Mouse (Mus musculus) kidney, postnatal 25 days (tissue): ENCODE results near the gene Tmem108.
A peak's percentile ranks its signal among the peaks of the same experiment; 100 is the strongest.
"Not testable (repeated sequence)": the region's sequence is repeated elsewhere in the genome, so short reads cannot be mapped to it uniquely, and the experiment has no call there.

ENCODE experiments used
- DNase-seq, 2 experiments: peaks; one replicate each; pipeline ENCODE4 v3.0.0; 2021; ENCODE audit warnings: mixed read lengths in 2 of 2

The Tmem108 gene

GRCm38 (mm10) chr9:103678531-103679060 is 83.0 kb downstream of the Tmem108 start:
- no peak for DNase-seq

DNA sequence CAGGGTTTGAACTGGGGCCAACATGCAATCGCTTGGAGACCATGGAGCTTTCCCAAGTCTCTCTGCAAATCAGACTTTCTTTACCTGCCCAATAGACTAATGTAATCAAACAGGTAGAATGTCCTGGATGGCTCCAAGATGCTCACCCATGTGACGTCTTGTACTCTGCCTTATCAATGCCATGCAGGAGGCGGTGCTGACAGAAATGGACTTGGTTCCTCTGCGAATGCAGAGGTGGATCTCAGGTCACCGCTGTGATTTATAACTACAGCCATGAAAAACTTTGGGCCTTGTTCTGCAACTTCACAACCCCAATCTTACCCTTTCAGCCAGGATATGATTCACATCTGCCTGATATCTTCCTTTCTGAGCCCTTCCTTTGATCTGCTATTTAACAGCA is 83.8 kb downstream of the Tmem108 start:
- no peak for DNase-seq

GRCm38 (mm10) chr9:103675721-103676480 is 85.7 kb downstream of the Tmem108 start:
- DNase-seq: no peak

DNA sequence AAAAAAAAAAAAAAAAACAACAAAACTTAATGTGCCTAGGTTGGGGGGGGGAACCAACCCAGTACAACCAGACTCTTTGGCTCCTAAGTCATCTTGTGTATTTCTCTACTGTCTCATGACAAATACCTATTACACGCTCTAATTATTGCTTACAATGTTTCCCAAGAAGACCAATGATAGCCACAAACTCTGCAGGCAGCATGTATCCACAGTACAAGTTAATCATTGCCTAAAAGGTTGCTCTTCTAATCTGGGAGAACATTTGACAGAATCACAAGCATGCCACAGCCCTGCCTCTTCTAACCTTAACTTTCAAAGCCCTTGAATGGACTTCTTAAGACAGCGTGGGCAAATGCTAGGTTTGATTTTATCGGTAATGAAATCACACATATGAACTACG is 88.8 kb downstream of the Tmem108 start:
- peak in 1 of 2 experiments; percentile 23 for DNase-seq

- not testable (repeated sequence) for DNase-seq
Observed at GRCm38 (mm10) chr9:103670592-103671113, 91.0 kb downstream of the Tmem108 start.

DNA sequence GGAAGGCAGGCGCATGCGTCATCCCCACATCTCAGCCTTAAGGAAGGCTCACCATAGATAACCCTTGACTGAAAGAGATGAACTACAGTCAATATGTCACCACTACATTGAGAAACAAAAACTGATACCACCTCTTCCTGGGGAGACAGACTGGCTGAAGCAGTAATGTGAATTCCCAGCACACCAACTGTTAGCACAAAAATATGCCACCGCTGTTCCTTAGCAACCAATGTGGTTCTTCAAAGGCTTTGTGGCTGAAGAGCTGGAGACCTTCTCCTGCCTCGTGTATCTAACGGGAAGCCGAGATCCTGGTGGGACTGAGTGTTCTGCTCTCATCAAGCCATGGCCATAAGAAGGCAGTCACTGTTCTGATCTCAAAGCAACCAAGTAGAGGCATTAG is 92.8 kb downstream of the Tmem108 start:
- no peak for DNase-seq

- no peak for DNase-seq
Observed at GRCm38 (mm10) chr9:103665817-103666216, 95.8 kb downstream of the Tmem108 start.

- DNase-seq: no peak
Observed at GRCm38 (mm10) chr9:103664151-103664550, 97.5 kb downstream of the Tmem108 start.

- no peak for DNase-seq
Observed at GRCm38 (mm10) chr9:103661873-103662272, 99.8 kb downstream of the Tmem108 start.

- DNase-seq: no peak
Observed at GRCm38 (mm10) chr9:103657981-103658380, 103.7 kb downstream of the Tmem108 start.

GRCm38 (mm10) chr9:103657183-103657975 is 104.3 kb downstream of the Tmem108 start:
- DNase-seq: peak; percentile 45 to 54

DNA sequence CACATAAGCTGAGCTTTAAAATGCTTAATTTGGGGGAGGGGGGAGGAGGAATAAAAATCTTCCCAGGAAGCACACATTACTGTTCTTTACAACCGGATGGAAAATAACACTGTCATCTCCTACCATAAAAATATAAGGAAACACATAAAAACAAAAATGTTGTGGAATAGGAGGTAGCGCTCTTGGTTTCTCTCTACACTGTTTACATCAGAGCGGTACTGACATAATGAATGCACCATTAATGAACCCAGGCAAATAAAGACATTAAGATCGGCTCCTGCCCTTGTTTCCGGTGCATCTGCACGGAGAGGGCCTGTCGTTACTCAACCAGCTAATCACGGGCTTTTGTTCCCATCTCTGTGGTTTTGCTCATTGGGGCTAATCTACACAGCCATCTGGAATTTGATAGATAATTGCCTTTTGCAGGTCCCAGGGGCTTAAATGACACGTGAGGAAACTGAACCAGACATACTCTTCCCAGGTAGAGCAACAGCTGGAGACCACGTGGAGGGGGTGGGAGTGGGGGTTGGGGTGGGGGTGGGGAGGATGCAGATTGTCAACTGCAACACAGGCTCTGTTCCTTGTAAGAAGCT is 107.5 kb downstream of the Tmem108 start:
- no peak for DNase-seq

DNA sequence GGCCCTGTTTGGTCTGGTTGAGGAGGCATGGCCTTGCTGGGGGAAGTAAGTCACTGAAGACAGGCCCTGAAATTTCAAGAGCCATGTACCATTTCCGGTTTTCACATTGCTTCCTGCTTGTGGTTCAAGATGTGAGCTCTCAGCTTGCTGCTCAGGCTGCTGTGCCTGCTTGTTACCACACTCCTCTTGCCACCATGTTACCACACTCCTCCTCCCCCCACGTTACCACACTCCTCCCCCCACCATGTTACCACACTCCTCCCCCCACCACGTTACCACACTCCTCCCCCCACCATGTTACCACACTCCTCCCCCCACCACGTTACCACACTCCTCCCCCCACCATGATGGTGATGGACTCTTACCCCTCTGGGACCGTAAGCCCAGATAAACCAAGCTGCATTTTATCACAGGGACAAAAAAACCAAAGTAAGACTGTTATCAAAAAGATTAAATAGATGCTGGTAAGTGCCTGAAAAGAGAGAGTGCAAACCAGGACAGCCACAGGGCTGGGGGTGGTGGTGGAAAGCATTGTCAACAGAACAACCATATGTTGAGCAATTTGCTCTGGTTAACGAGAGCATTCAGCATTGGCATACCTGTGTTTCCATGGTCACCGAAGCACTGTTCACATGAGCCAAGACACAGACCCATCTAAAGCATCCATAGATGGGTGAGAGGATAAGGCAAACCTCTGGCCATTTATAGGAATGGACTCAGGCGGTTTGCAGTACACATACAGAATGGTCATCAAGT is 109.3 kb downstream of the Tmem108 start:
- no peak for DNase-seq

- no peak for DNase-seq
Observed at GRCm38 (mm10) chr9:103646605-103647004, 115.0 kb downstream of the Tmem108 start.

DNA sequence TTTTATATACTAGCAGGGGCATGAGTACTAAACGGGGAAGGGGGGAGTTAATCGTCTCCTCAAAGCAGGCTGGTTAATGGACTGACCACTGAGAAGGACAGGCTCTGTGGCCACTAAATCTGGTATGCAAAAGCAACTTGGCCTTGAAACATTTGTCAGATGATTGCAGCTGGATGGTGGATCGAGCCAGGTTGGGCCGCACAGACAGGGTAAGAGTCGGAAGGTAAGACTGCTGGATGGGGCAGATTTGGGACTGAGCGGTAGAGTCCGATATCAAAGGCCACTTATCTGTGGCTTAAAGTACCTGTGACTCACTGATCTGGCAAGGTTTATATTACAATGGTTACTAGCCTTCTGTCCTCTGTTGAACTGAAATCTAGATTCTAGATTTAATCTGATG is 115.9 kb downstream of the Tmem108 start:
- DNase-seq: no peak

DNA sequence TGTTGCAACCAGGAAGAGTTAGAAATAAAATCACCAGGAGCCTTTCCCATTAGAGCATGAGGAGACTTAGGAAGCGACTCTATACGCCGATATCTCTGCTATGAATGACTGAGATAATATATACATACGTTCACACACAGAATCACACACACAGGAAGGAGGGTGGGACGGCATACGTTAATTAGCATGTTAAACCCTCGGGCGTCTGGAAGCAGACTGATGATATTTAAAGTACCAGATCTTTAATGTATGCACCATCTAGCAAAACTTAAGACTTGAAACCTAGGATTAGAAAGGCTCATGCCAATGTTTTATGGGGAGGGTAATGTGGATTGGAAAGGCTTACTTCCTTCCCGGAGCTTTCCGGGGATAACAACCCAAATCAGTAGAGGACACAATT is 119.3 kb downstream of the Tmem108 start:
- DNase-seq: no peak

DNA sequence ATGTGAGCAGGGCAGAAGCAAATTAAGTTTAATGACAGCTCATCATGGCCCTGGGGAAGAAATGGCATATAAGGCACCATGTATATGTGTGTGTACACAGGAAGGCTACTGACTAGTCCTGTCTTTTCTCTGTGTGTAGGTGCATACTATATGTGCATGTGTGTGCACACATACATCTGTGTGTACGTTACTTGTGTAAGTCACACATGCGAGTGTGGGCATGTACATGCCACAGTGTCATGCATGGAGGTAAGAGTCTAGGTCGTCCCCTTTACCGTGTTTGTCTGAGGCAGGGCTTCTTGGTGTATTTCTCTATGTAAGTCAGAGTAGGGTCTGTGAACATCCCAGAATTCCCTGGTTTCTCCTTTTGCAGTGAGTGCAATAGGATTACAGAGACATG is 120.3 kb downstream of the Tmem108 start:
- no peak for DNase-seq

DNA sequence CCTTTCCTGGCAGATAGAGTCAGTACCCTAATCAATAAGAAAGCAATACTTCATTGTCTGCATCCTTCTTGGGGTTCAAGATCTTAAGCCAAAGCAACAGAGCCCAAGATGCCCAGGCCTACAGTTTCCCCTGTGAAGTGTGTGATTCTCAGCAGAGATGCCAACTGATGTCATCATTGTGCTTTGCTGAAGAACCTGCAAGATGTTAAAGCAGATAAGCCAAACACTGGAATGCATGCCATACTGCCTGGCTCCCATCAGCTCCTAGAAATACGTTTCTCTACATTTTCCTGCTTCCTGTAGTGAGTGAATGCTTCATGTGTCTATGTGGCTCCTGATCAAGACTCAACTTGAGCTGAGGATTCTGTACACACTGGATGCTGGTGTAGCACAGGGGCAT is 122.2 kb downstream of the Tmem108 start:
- no peak for DNase-seq

DNA sequence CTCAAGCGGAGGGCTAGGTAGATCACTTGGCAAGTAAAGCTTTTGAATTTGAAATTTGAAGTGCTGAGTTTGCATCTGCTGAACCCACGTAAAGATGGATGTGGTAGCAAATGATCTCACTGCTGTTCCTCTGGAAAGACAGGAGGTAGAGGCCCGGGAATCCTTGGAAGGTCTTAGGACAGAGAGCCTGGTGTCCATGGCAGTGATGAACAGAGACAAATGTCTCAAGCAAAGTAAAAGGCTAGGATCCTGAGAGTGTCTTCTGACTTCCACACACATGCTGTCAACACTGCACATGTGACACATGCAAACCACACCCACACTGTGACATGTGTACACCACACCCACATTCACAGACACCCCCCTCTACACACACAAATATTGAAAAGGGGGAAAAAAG is 124.2 kb downstream of the Tmem108 start:
- DNase-seq: no peak

GRCm38 (mm10) chr9:103636847-103637246 is 124.8 kb downstream of the Tmem108 start:
- DNase-seq: no peak

GRCm38 (mm10) chr9:103628861-103629469 is 132.7 kb downstream of the Tmem108 start:
- DNase-seq: no peak

- DNase-seq: no peak
Observed at GRCm38 (mm10) chr9:103627404-103627900, 134.2 kb downstream of the Tmem108 start.
